Mouse (Mus musculus) cerebellum, adult 2 months (tissue): ENCODE measurements around the gene Gtpbp1.

Source experiments
- CTCF ChIP-seq: fragments of 200-500 bp; IDR thresholded peaks from 2 replicates; pipeline ENCODE4 v1.5.1; 2011; ENCODE audit warnings: low read depth, mild to moderate bottlenecking, control low read depth, low read length, moderate library complexity, borderline replicate concordance; ENCODE audit not compliant: insufficient read depth
- POLR2A ChIP-seq: fragments of 200-500 bp; IDR thresholded peaks from 2 replicates; pipeline ENCODE4 v1.6.1; 2011; ENCODE audit warnings: low read length, control low read depth, borderline replicate concordance; ENCODE audit not compliant: insufficient read depth

GRCm38 (mm10) chr15:79715646-79716045, 25.0 kb downstream of the Gtpbp1 start:
- TF ChIP-seq POLR2A, result no peak
- TF ChIP-seq CTCF, result no peak
